Mouse (Mus musculus) G1E (cell line): ENCODE data around the gene Hmx3. TPM values are rescaled to one million over a fixed set of nuclear protein-coding genes. Genes with fewer than 3 reads are reported as not detected.

Source experiments
- ATAC-seq: 2 replicates; pipeline ENCODE4 v1.8.0; 2016; ENCODE audit warnings: mild to moderate bottlenecking; ENCODE audit not compliant: insufficient number of reproducible peaks, poor library complexity, low FRiP score, severe bottlenecking; ENCODE audit errors: extremely low read depth
- DNase-seq: peaks from one replicate; pipeline ENCODE4 v3.0.0; 2012; ENCODE audit warnings: low spot score
- H3K27me3 ChIP-seq: 2 replicates; pipeline ENCODE4 v1.6.1; 2012; ENCODE audit warnings: mild to moderate bottlenecking, low read length, inconsistent platforms; ENCODE audit not compliant: insufficient read depth
- H3K36me3 ChIP-seq: replicated peaks from 2 replicates; pipeline ENCODE3; 2012; ENCODE audit warnings: mild to moderate bottlenecking, inconsistent platforms
- H3K4me1 ChIP-seq: 2 replicates; pipeline ENCODE4 v1.6.1; 2012; ENCODE audit warnings: low read depth, low read length, inconsistent platforms, mixed read lengths; ENCODE audit not compliant: insufficient read depth
- H3K4me3 ChIP-seq: 2 replicates; pipeline ENCODE4 v1.5.1; 2012; ENCODE audit warnings: low read depth, mild to moderate bottlenecking, inconsistent platforms, low read length, moderate library complexity, mixed read lengths
- H3K9me3 ChIP-seq: replicated peaks from 2 replicates; pipeline ENCODE4 v1.6.1; 2012; ENCODE audit warnings: inconsistent platforms
- CTCF ChIP-seq: IDR thresholded peaks from 2 replicates; pipeline ENCODE4 v1.5.1; 2012; ENCODE audit warnings: low read depth, low read length, inconsistent platforms, mixed read lengths
- GATA1 ChIP-seq: IDR thresholded peaks from 2 replicates; pipeline ENCODE4 v1.6.1; 2012; ENCODE audit warnings: borderline replicate concordance, low read length, inconsistent platforms, mixed read lengths
- GATA2 ChIP-seq: IDR thresholded peaks from 2 replicates; pipeline ENCODE4 v1.6.1; 2012; ENCODE audit warnings: low read depth, low read length, inconsistent platforms, borderline replicate concordance
- POLR2AphosphoS5 ChIP-seq: IDR thresholded peaks from 2 replicates; pipeline ENCODE4 v1.6.1; 2012; ENCODE audit warnings: low read depth, low read length, inconsistent platforms; ENCODE audit not compliant: insufficient replicate concordance
- TAL1 ChIP-seq: conservative IDR thresholded peaks from 2 replicates; pipeline ENCODE4 v1.6.1; 2012; ENCODE audit warnings: low read depth, low read length, inconsistent platforms, mixed read lengths
- polyA plus RNA-seq: library from polyadenylated mRNA; stranded (reverse); fragments of >175 nt; gene quantifications from 2 replicates; pipeline ENCODE4 v1.2.3, GENCODE M21; 2012
- total RNA-seq, 2 experiments: library from RNA; stranded (forward) in 1 of 2; stranded (reverse) in 1 of 2; fragments of 200-1000 nt in 1 of 2; fragments of >200 nt in 1 of 2; fragmentation: Nextera tagmentation in 1 of 2; gene quantifications; 2 replicates each; pipeline ENCODE4 v1.2.3; 2014 to 2017

Hmx3 gene
- total RNA-seq (2014; fragmentation: Nextera tagmentation): not detected in 2 replicates
- not detected in 2 replicates for total RNA-seq (2017)
- not detected in 2 replicates for polyA plus RNA-seq

GRCm38 (mm10) chr7:131542115-131542871 lies at the start of gene Hmx3:
Gene Hmx3 (plus strand): TSS chr7:131542867.
- Histone ChIP-seq H3K9me3 (peaks cover 38% of the 10 kb centered on the region), H3K36me3 (no peaks in the 10 kb centered on the region), H3K27me3 (peaks cover 11% of the 10 kb centered on the region), H3K4me1 (no peaks in the 10 kb centered on the region), H3K4me3 (peak within 1 kb of the TSS; percentile 32; the same call in 1 of the 2 replicates)
- DNase-seq: no peak
- TF ChIP-seq CTCF (no peak), TAL1 (no peak), POLR2AphosphoS5 (no peak), GATA1 (no peak), GATA2 (no peak)
- no peak for ATAC-seq

GRCm38 (mm10) chr7:131503739-131504138 lies 38.9 kb upstream of the Hmx3 start:
- Histone ChIP-seq H3K36me3 (no peaks in the 10 kb centered on the region), H3K4me1 (no peaks in the 10 kb centered on the region), H3K4me3 (no peak overlapping the region), H3K9me3 (peaks cover 5% of the 10 kb centered on the region; the same call in 1 of the 2 replicates), H3K27me3 (no peaks in the 10 kb centered on the region)
- DNase-seq (no peak), ATAC-seq (no peak)
- TF ChIP-seq GATA2 (no peak), POLR2AphosphoS5 (no peak), CTCF (no peak), GATA1 (no peak), TAL1 (no peak)

DNA sequence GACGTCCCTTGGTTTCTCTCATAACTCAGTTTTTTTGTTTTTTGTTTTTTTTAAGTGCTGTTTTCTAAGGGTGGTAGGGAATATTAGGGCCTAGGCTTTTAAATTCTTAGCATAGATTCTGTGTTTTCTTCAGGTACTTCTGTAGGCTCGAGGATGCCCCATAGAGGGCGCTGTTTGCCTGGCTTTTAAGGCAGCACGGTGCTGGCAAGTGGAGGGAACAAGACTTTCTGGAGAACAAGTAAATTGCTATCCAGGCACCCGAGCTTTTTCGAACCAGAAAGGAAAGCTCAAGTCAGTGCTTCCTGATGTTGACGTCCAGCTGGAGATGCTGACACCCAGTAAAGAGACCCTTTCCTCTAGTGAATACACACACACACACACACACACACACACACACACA lies 2.7 kb upstream of the Hmx3 start:
- DNase-seq: no peak
- Histone ChIP-seq H3K4me1 (no peaks in the 10 kb centered on the region), H3K27me3 (peaks cover 3% of the 10 kb centered on the region; the same call in 1 of the 2 replicates), H3K9me3 (peaks cover 38% of the 10 kb centered on the region), H3K36me3 (no peaks in the 10 kb centered on the region), H3K4me3 (no peak overlapping the region)
- TF ChIP-seq GATA1 (no peak), CTCF (0 out of 2 replicates have a peak, but pooled peaks have one; percentile 22)
- 0 out of 2 replicates have a peak, but pooled peaks have one; percentile 22 for ATAC-seq

- no peak for ATAC-seq
- Histone ChIP-seq H3K9me3 (peaks cover 38% of the 10 kb centered on the region), H3K27me3 (peaks cover 6% of the 10 kb centered on the region), H3K4me1 (no peaks in the 10 kb centered on the region), H3K36me3 (no peaks in the 10 kb centered on the region), H3K4me3 (peak overlapping the region; percentile 2; the same call in 1 of the 2 replicates)
- no peak for TF ChIP-seq GATA1
- TF ChIP-seq POLR2AphosphoS5: no peak
- TF ChIP-seq CTCF: no peak
- TF ChIP-seq GATA2: no peak
- TF ChIP-seq TAL1: no peak
- DNase-seq: no peak
These were observed 1.2 kb upstream of the Hmx3 start for GRCm38 (mm10) chr7:131541184-131542114.

DNA sequence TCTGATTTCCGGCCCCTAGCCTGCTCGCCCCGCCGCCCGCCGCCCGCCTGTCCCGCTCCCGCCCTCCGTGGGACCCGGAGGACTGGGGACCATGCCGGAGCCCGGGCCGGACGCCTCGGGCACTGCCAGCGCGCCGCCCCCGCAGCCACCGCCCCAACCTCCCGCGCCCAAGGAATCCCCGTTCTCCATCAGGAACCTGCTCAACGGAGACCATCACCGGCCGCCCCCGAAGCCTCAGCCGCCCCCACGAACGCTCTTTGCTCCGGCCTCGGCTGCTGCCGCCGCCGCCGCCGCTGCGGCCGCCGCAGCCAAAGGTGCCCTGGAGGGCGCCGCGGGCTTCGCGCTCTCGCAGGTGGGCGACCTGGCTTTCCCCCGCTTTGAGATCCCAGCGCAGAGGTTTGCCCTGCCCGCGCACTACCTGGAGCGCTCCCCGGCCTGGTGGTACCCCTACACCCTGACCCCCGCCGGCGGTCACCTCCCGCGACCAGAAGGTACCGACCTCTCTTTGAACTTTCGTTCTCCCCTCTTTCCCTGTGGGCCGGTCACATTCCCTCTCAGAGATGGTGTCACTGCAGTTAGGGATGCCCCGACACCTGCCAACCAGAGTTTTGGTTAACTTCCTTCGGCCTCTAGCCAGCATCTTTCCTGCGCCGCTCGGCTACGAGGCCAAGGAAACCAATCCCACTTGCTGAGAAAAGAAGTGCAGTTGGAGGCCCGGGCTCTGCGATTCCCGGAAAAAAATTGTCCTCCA lies 380 bp downstream of the Hmx3 start:
- H3K4me3 ChIP-seq: peak overlapping the region; percentile 27; the same call in 1 of the 2 replicates
- H3K27me3 ChIP-seq: peaks cover 18% of the 10 kb centered on the region

More for the DNA sequence above, 380 bp downstream of the Hmx3 start:
- no peak for ATAC-seq
- Histone ChIP-seq H3K9me3 (peaks cover 38% of the 10 kb centered on the region), H3K4me1 (no peaks in the 10 kb centered on the region), H3K36me3 (no peaks in the 10 kb centered on the region)
- DNase-seq: no peak
- no peak for TF ChIP-seq CTCF
- no peak for TF ChIP-seq GATA1
- no peak for TF ChIP-seq GATA2
- no peak for TF ChIP-seq TAL1
- TF ChIP-seq POLR2AphosphoS5: no peak
